ENCODE assay signal across 18 mouse cellular contexts in the genomic region with DNA sequence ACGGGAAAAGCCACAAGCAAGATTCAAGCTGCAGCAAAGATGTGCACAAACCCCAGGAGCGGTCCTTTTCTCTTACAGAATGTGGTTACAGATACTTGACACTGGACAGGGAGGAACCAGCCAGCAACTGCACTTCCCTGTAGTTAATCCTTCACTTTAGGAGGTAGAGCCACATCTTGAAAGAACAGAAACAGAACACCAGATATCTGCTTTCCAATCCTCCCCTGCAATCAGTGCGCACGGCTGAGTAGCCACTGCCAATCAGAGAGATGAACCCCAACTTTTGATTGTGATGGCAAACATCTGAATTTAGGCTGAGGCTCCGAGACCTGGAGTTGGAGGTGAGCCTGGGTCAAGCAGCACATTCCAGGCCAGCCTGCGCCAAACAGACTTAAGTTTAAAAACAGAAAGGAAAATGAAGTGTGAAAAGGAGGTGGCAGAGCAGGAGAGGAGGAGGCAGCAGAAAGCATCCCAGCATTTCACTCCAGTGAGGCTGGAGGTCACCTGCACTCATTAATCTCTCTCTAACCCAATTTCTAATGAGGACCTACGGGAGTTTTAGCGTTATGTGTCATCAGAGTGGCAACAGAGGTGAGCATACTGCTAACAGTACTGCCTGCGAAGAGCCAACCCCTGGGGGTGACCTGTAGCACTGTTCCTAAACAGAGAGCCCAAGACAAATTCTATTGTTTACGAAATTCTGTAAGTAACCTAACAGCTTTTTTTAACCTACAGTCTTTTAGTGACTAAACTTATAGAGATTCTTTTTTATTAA. TPM values are rescaled to one million over a fixed set of nuclear protein-coding genes. Genes with fewer than 3 reads are reported as not detected.
DNase-seq lines count a peak whose midpoint lies in the region; ATAC-seq and TF ChIP-seq lines count a peak whose summit lies in the region.
"Had no signal": no experiment of that assay in that cellular context is flagged by ENCODE, and none has a peak within 500 bp of the region (broad histone marks: within the 10 kb centered on the region; RNA-seq: fewer than 3 reads in every experiment).

No protein-coding gene starts in this region.

- DNase-seq in hindbrain, embryonic 10.5 days (ENCODE audit: low spot score): no peak
- DNase-seq in hindbrain, embryonic 11.5 days (ENCODE audit: low spot score): no peak
- DNase-seq in liver, adult 2 months (ENCODE audit: extremely low read depth, low read depth, low spot score): no peak
- no peak for DNase-seq in liver
- no peak for DNase-seq in liver, postnatal 0 days
- DNase-seq in limb, embryonic 10.5 days (ENCODE audit: low spot score): no peak
- DNase-seq: adrenal gland, adult 8-10 months; cerebellum, adult 2 months; gastrocnemius, postnatal 14 days; heart, postnatal 36 days; lung, adult 18-20 months; retina, postnatal 1 day; thymus, adult 2 months had no signal

- no peaks in the 10 kb centered on the region for H3K27me3 ChIP-seq in hindbrain, embryonic 10.5 days (ENCODE audit: insufficient read depth, poor library complexity, severe bottlenecking)
- H3K27me3 ChIP-seq in hindbrain, embryonic 11.5 days (ENCODE audit: control insufficient read depth, insufficient read depth, low read length): no peaks in the 10 kb centered on the region
- H3K27me3 ChIP-seq in liver, adult 2 months (ENCODE audit: control insufficient read depth, insufficient read depth, low read length): no peaks in the 10 kb centered on the region
- H3K27me3 ChIP-seq in embryonic facial prominence, embryonic 13.5 days: no peaks in the 10 kb centered on the region
- H3K27me3 ChIP-seq in liver, postnatal 0 days (ENCODE audit: insufficient read depth, low read length): no peaks in the 10 kb centered on the region
- H3K27me3 ChIP-seq in limb, embryonic 10.5 days (ENCODE audit: low read depth, poor library complexity, severe bottlenecking): no peaks in the 10 kb centered on the region
- H3K27me3 ChIP-seq: neural tube, embryonic 15.5 days had no signal

- peaks cover 7% of the 10 kb centered on the region; the same call in 1 of the 2 replicates for H3K9me3 ChIP-seq in hindbrain, embryonic 10.5 days
- H3K9me3 ChIP-seq in hindbrain, embryonic 11.5 days (ENCODE audit: control insufficient read depth, low read length): no peaks in the 10 kb centered on the region
- H3K9me3 ChIP-seq in embryonic facial prominence, embryonic 13.5 days: no peaks in the 10 kb centered on the region
- no peaks in the 10 kb centered on the region for H3K9me3 ChIP-seq in liver, postnatal 0 days (ENCODE audit: low read length)
- H3K9me3 ChIP-seq in limb, embryonic 10.5 days (replicated peaks): no peaks in the 10 kb centered on the region
- H3K9me3 ChIP-seq: heart, embryonic 10.5 days; neural tube, embryonic 15.5 days had no signal

- H3K27ac ChIP-seq in hindbrain, embryonic 10.5 days: 0 out of 2 replicates have a peak overlapping the region, but pooled peaks have one; percentile 24
- H3K27ac ChIP-seq in hindbrain, embryonic 11.5 days (ENCODE audit: low read depth, low read length): no peak overlapping the region
- H3K27ac ChIP-seq in liver, adult 2 months (replicated peaks; ENCODE audit: insufficient read depth, low read depth, low read length): peak overlapping the region; percentile 19; the same call in 1 of the 2 replicates
- H3K27ac ChIP-seq in embryonic facial prominence, embryonic 13.5 days: peak overlapping the region; percentile 16; the same call in 1 of the 2 replicates
- peak overlapping the region; percentile 69 for H3K27ac ChIP-seq in liver, postnatal 0 days (ENCODE audit: low read depth)
- H3K27ac ChIP-seq in limb, embryonic 10.5 days: no peak overlapping the region
- H3K27ac ChIP-seq: heart, embryonic 10.5 days; neural tube, embryonic 15.5 days had no signal

- H3K36me3 ChIP-seq in hindbrain, embryonic 10.5 days: peaks cover 22% of the 10 kb centered on the region
- H3K36me3 ChIP-seq in hindbrain, embryonic 11.5 days (ENCODE audit: control insufficient read depth, insufficient read depth, low read length): no peaks in the 10 kb centered on the region
- H3K36me3 ChIP-seq in liver, adult 2 months (ENCODE audit: control insufficient read depth, insufficient read depth, low read length): no peaks in the 10 kb centered on the region
- peaks cover 8% of the 10 kb centered on the region for H3K36me3 ChIP-seq in embryonic facial prominence, embryonic 13.5 days
- H3K36me3 ChIP-seq in liver, postnatal 0 days (replicated peaks; ENCODE audit: insufficient read depth, low read length): no peaks in the 10 kb centered on the region
- peaks cover 14% of the 10 kb centered on the region for H3K36me3 ChIP-seq in limb, embryonic 10.5 days
- H3K36me3 ChIP-seq: neural tube, embryonic 15.5 days had no signal

- no peak for TF ChIP-seq CTCF in liver, adult 2 months (IDR thresholded peaks at IDR 0.05; ENCODE audit: low read depth, low read length)
- TF ChIP-seq CTCF in liver, postnatal 0 days (IDR thresholded peaks at IDR 0.05; ENCODE audit: low read depth): no peak

- peaks cover 22% of the 10 kb centered on the region for H3K4me1 ChIP-seq in hindbrain, embryonic 10.5 days (replicated peaks)
- no peaks in the 10 kb centered on the region for H3K4me1 ChIP-seq in hindbrain, embryonic 11.5 days (replicated peaks; ENCODE audit: control insufficient read depth, insufficient read depth, low read length)
- peaks cover 13% of the 10 kb centered on the region for H3K4me1 ChIP-seq in liver, adult 2 months (ENCODE audit: control insufficient read depth, insufficient read depth, low read length)
- H3K4me1 ChIP-seq in embryonic facial prominence, embryonic 13.5 days: peaks cover 28% of the 10 kb centered on the region
- peaks cover 34% of the 10 kb centered on the region for H3K4me1 ChIP-seq in liver, postnatal 0 days (ENCODE audit: insufficient read depth)
- H3K4me1 ChIP-seq in limb, embryonic 10.5 days: peaks cover 38% of the 10 kb centered on the region

- 73% methylated on average over 10 of the region's 10 CpGs for WGBS in hindbrain, embryonic 10.5 days
- WGBS in hindbrain, embryonic 11.5 days: 74% methylated on average over 10 of the region's 10 CpGs
- 38% methylated on average over 10 of the region's 10 CpGs for WGBS in liver, adult 2 months
- WGBS in embryonic facial prominence, embryonic 13.5 days: 42% methylated on average over 10 of the region's 10 CpGs
- 61% methylated on average over 10 of the region's 10 CpGs for WGBS in liver, postnatal 0 days (ENCODE audit: insufficient replicate concordance)
- 56% methylated on average over 10 of the region's 10 CpGs for WGBS in limb, embryonic 10.5 days

- H3K9ac ChIP-seq in hindbrain, embryonic 11.5 days (ENCODE audit: low read depth, low read length): no peak overlapping the region
- H3K9ac ChIP-seq in liver, adult 2 months (ENCODE audit: low read depth, low read length): no peak overlapping the region
- H3K9ac ChIP-seq in embryonic facial prominence, embryonic 13.5 days: 0 out of 2 replicates have a peak overlapping the region, but pooled peaks have one; percentile 6
- no peak overlapping the region for H3K9ac ChIP-seq in liver, postnatal 0 days (replicated peaks)
- H3K9ac ChIP-seq: neural tube, embryonic 15.5 days had no signal

- H3K4me2 ChIP-seq in hindbrain, embryonic 11.5 days (replicated peaks; ENCODE audit: low read depth, low read length): no peak overlapping the region
- no peak overlapping the region for H3K4me2 ChIP-seq in embryonic facial prominence, embryonic 13.5 days
- H3K4me2 ChIP-seq in liver, postnatal 0 days (ENCODE audit: low read depth, low read length): no peak overlapping the region
- H3K4me2 ChIP-seq: neural tube, embryonic 15.5 days had no signal

- peaks cover 32% of the 10 kb centered on the region; the same call in 1 of the 2 replicates for H3K79me2 ChIP-seq in liver, adult 2 months (ENCODE audit: control insufficient read depth, insufficient read depth, low read length)

- TF ChIP-seq EP300 in liver, postnatal 0 days (IDR thresholded peaks at IDR 0.05; ENCODE audit: low read depth): no peak

- TF ChIP-seq POLR2A in liver, adult 2 months (IDR thresholded peaks at IDR 0.05; ENCODE audit: extremely low read depth, insufficient read depth, low read length): no peak

- H3K4me3 ChIP-seq in hindbrain, embryonic 10.5 days: no peak overlapping the region
- H3K4me3 ChIP-seq in hindbrain, embryonic 11.5 days (ENCODE audit: low read depth, low read length): no peak overlapping the region
- H3K4me3 ChIP-seq in liver, adult 2 months (ENCODE audit: insufficient read depth, low read depth, low read length): no peak overlapping the region
- no peak overlapping the region for H3K4me3 ChIP-seq in embryonic facial prominence, embryonic 13.5 days
- H3K4me3 ChIP-seq in liver, postnatal 0 days (ENCODE audit: low read depth, low read length): no peak overlapping the region
- no peak overlapping the region for H3K4me3 ChIP-seq in limb, embryonic 10.5 days
- H3K4me3 ChIP-seq: heart, embryonic 10.5 days; neural tube, embryonic 15.5 days had no signal

- no peak for ATAC-seq in hindbrain, embryonic 11.5 days (ENCODE audit: low FRiP score)
- no peak for ATAC-seq in embryonic facial prominence, embryonic 13.5 days (ENCODE audit: insufficient number of reproducible peaks, insufficient read depth, low FRiP score, low TSS enrichment, low read depth)
- no peak for ATAC-seq in liver, postnatal 0 days
- no peak for ATAC-seq in erythroblast, adult 5-6 weeks (replicated peaks; ENCODE audit: low FRiP score, poor library complexity, severe bottlenecking)
- ATAC-seq: intestine, postnatal 0 days had no signal

RNA-seq across cellular contexts. Expression of gene Lrp6, which starts 39.8 kb away (rescaled TPM):
- polyA plus RNA-seq in hindbrain, embryonic 10.5 days (2016; fragmentation: Nextera tagmentation; extraction: Ambion mirVana): 24.7 and 25.3 TPM in 2 replicates
- 28.9 and 37.1 TPM in 2 replicates for polyA plus RNA-seq in hindbrain, embryonic 11.5 days (2014; fragmentation: Nextera tagmentation; extraction: Ambion mirVana)
- total RNA-seq in liver, adult 2 months (2014; rRNA removed): 48.2 and 54.3 TPM in 2 replicates
- polyA plus RNA-seq in liver, adult 2 months (2012; rRNA removed): 15.0 and 15.1 TPM in 2 replicates
- 34.2 and 43.6 TPM in 2 replicates for polyA plus RNA-seq in embryonic facial prominence, embryonic 13.5 days (2015; fragmentation: Nextera tagmentation; extraction: Ambion mirVana)
- 10.1 and 10.7 TPM in 2 replicates for polyA plus RNA-seq in liver, postnatal 0 days (2015; fragmentation: Nextera tagmentation; extraction: Ambion mirVana)
- polyA plus RNA-seq in limb, embryonic 10.5 days (2016; fragmentation: Nextera tagmentation; extraction: Ambion mirVana): 25.3 and 33.4 TPM in 2 replicates
- total RNA-seq in erythroblast, adult 5-6 weeks (2015; ENCODE audit: low replicate concordance): 2.3 and 6.0 TPM in 2 replicates
- 5.2 and 7.9 TPM in 2 replicates for total RNA-seq in erythroblast, adult 5-6 weeks (2017; ENCODE audit: low replicate concordance)

Comparison
In these comparisons a context has a peak if more than half of its experiments do, and no peak if none do; other contexts are left out.
1. H3K27ac ChIP-seq: peak in hindbrain, embryonic 10.5 days (single experiment), liver, adult 2 months (single experiment), embryonic facial prominence, embryonic 13.5 days (single experiment) and liver, postnatal 0 days (single experiment); none in hindbrain, embryonic 11.5 days (single experiment) and limb, embryonic 10.5 days (single experiment).